Mouse (Mus musculus): ENCODE results near the gene Palm2.

DNA sequence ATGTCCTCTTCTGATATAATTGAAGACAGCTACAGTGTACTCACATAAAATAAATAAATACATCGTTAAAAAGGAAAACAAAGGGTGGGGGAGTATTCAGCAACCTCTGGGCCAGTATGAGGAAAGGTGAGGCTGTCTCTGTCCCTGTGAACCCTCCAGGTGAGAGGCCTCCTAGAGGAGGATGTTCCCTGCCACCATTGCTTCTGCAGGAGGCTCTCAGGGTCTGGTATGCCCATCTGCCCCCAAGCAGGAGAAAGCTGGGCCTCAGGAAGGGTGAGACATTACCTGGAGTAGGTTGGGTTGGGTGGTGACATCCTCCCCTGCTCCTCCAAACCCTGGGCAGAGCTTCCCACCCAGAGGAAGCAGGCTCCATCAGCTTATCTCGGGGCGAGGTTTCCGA, 316.6 kb downstream of the Palm2 start:
- TF ChIP-seq ZNF384 (IDR thresholded peaks at IDR 0.05; ENCODE audit: low read depth, low read length), result no peak
- TF ChIP-seq POLR2A (IDR thresholded peaks at IDR 0.05; ENCODE audit: control insufficient read depth in 1 of 2, insufficient read depth in 1 of 2, low read depth in 1 of 2, low read length in 2 of 2, poor library complexity in 1 of 2), result no peak
- no peak for TF ChIP-seq CTCF (IDR thresholded peaks at IDR 0.05 in 2 of 3, conservative IDR thresholded peaks at IDR 0.05 in 1 of 3; ENCODE audit: control insufficient read depth in 1 of 3, insufficient read depth in 1 of 3, low read depth in 2 of 3, low read length in 3 of 3, poor library complexity in 1 of 3, severe bottlenecking in 1 of 3)
- TF ChIP-seq CHD2 (IDR thresholded peaks at IDR 0.05; ENCODE audit: low read length), result no peak
- no peak for TF ChIP-seq MAFK (IDR thresholded peaks at IDR 0.05; ENCODE audit: borderline replicate concordance, low read depth, low read length)
- TF ChIP-seq EP300 (IDR thresholded peaks at IDR 0.05; ENCODE audit: low read depth in 1 of 2, low read length in 2 of 2), result no peak
- TF ChIP-seq HCFC1 (IDR thresholded peaks at IDR 0.05; ENCODE audit: low read depth, low read length), result no peak
- no peak for TF ChIP-seq MAX (IDR thresholded peaks at IDR 0.05; ENCODE audit: low read length)
- TF ChIP-seq GATA1 (IDR thresholded peaks at IDR 0.05; ENCODE audit: low read depth, low read length), result no peak
- TF ChIP-seq POLR2AphosphoS5 (IDR thresholded peaks at IDR 0.05; ENCODE audit: borderline replicate concordance, low read depth, low read length), result no peak
- no peak for TF ChIP-seq CHD1 (IDR thresholded peaks at IDR 0.05; ENCODE audit: low read depth, low read length)
- no peak for TF ChIP-seq TCF12 (IDR thresholded peaks at IDR 0.05; ENCODE audit: low read depth, low read length)
- TF ChIP-seq POLR2AphosphoS2 (IDR thresholded peaks at IDR 0.05; ENCODE audit: low read length), result no peak
- TF ChIP-seq ZC3H11A (IDR thresholded peaks at IDR 0.05; ENCODE audit: low read depth, low read length), result no peak

Measured in MEL (cell line).